Mouse (Mus musculus) bone marrow, adult 2 months (tissue): Measurements from ENCODE around the gene Prkaa1. TPM values are rescaled to one million over a fixed set of nuclear protein-coding genes. Genes with fewer than 3 reads are reported as not detected.
"Not testable (repeated sequence)": the region's sequence is repeated elsewhere in the genome, so short reads cannot be mapped to it uniquely, and the experiment has no call there.

ENCODE experiments used
- H3K27ac ChIP-seq: fragments of 200-500 bp; 2 replicates; pipeline ENCODE4 v1.5.1; 2012; ENCODE audit warnings: low read depth, mild to moderate bottlenecking, control low read depth, inconsistent platforms, low read length; ENCODE audit not compliant: control insufficient read depth, poor library complexity, insufficient read depth
- H3K4me1 ChIP-seq: fragments of 200-500 bp; 2 replicates; pipeline ENCODE4 v1.6.1; 2011; ENCODE audit warnings: low read length; ENCODE audit not compliant: control insufficient read depth, insufficient read depth
- H3K4me3 ChIP-seq: fragments of 200-500 bp; replicated peaks from 2 replicates; pipeline ENCODE3; 2011; ENCODE audit warnings: mild to moderate bottlenecking, low read depth, low read length, control low read depth; ENCODE audit not compliant: control insufficient read depth
- CTCF ChIP-seq: fragments of 200-500 bp; IDR thresholded peaks from 2 replicates; pipeline ENCODE4 v1.5.1; 2011; ENCODE audit warnings: low read length, control low read depth; ENCODE audit not compliant: control insufficient read depth, insufficient read depth
- POLR2A ChIP-seq: fragments of 200-500 bp; IDR thresholded peaks from 2 replicates; pipeline ENCODE4 v1.6.1; 2011; ENCODE audit warnings: low read depth, mild to moderate bottlenecking, control low read depth, low read length, borderline replicate concordance; ENCODE audit not compliant: control insufficient read depth
- WGBS: fragments of 180-500 bp; shearing (Covaris S2); methylation state at CpG from one replicate; pipeline ENCODE4 v1.1.7; 2018; 5-methylcytosine and 5-hydroxymethylcytosine counted together
- polyA plus RNA-seq: library from polyadenylated mRNA; stranded (reverse); fragments of >200 nt; gene quantifications from 2 replicates; pipeline ENCODE4 v1.2.4, GENCODE M21; 2011; ENCODE audit warnings: low replicate concordance; ENCODE audit not compliant: missing spikeins, insufficient read depth, insufficient read length

The Prkaa1 gene
- polyA plus RNA-seq, 1 experiment, result 9.1 TPM

GRCm38 (mm10) chr15:5127487-5127886 lies 16.2 kb upstream of the Prkaa1 start:
- Histone ChIP-seq H3K27ac (no peak overlapping the region; the same call in 1 of the 2 replicates), H3K4me3 (no peak overlapping the region), H3K4me1 (peaks cover 3% of the 10 kb centered on the region; the same call in 1 of the 2 replicates)
- 36% methylated on average over 2 of the region's 2 CpGs for WGBS
- no peak for TF ChIP-seq POLR2A
- TF ChIP-seq CTCF, result no peak

- peaks cover 3% of the 10 kb centered on the region; the same call in 1 of the 2 replicates for H3K4me1 ChIP-seq
- H3K4me3 ChIP-seq, result no peak overlapping the region
- H3K27ac ChIP-seq, result peak overlapping the region; percentile 56; the same call in 1 of the 2 replicates
- TF ChIP-seq CTCF (no peak), POLR2A (no peak)
- 27% methylated on average over 5 of the region's 5 CpGs for WGBS
Observed at GRCm38 (mm10) chr15:5128176-5128940, 15.3 kb upstream of the Prkaa1 start.

GRCm38 (mm10) chr15:5129111-5129805 lies 14.4 kb upstream of the Prkaa1 start:
- TF ChIP-seq CTCF, result no peak
- no peak for TF ChIP-seq POLR2A
- Histone ChIP-seq H3K27ac (no peak overlapping the region), H3K4me1 (peaks cover 3% of the 10 kb centered on the region; the same call in 1 of the 2 replicates), H3K4me3 (no peak overlapping the region)
- 68% methylated on average over 12 of the region's 12 CpGs for WGBS

- H3K4me3 ChIP-seq, H3K27ac ChIP-seq, H3K4me1 ChIP-seq: not testable (repeated sequence)
- 60% methylated on average over 14 of the region's 14 CpGs for WGBS
Observed at GRCm38 (mm10) chr15:5130887-5131668, 12.6 kb upstream of the Prkaa1 start.

GRCm38 (mm10) chr15:5133301-5133700 lies 10.4 kb upstream of the Prkaa1 start:
- H3K27ac ChIP-seq, result no peak overlapping the region
- TF ChIP-seq POLR2A (no peak), CTCF (no peak)
- 70% methylated on average over 3 of the region's 3 CpGs for WGBS
- no peak overlapping the region for H3K4me3 ChIP-seq
- peaks cover 2% of the 10 kb centered on the region; the same call in 1 of the 2 replicates for H3K4me1 ChIP-seq

GRCm38 (mm10) chr15:5134179-5134578 lies 9.5 kb upstream of the Prkaa1 start:
- Histone ChIP-seq H3K27ac (no peak overlapping the region), H3K4me1 (peaks cover 2% of the 10 kb centered on the region; the same call in 1 of the 2 replicates), H3K4me3 (no peak overlapping the region)
- WGBS, result 89% methylated on average over 3 of the region's 3 CpGs
- TF ChIP-seq CTCF (no peak), POLR2A (no peak)

GRCm38 (mm10) chr15:5134945-5135483 lies 8.6 kb upstream of the Prkaa1 start:
- no peak overlapping the region for H3K27ac ChIP-seq
- no peak overlapping the region for H3K4me3 ChIP-seq
- WGBS, result 52% methylated on average over 8 of the region's 8 CpGs
- TF ChIP-seq CTCF (no peak), POLR2A (no peak)
- H3K4me1 ChIP-seq, result no peaks in the 10 kb centered on the region; the same call in 1 of the 2 replicates
